Mouse (Mus musculus) limb, embryonic 14.5 days (tissue): Measurements from ENCODE around the gene Anxa6. TPM values are rescaled to one million over a fixed set of nuclear protein-coding genes. Genes with fewer than 3 reads are reported as not detected.
A peak's percentile ranks its signal among the peaks of the same experiment; 100 is the strongest.

Experiments used
- ATAC-seq: fragments of 200-750 bp; cut with Nextera tagmentation; 2 replicates; pipeline ENCODE4 v1.8.0; 2017; ENCODE audit warnings: low read depth, moderate number of reproducible peaks, moderate TSS enrichment; ENCODE audit not compliant: low FRiP score
- DNase-seq: peaks from one replicate; pipeline ENCODE4 v3.0.0-alpha.2; 2015; ENCODE audit warnings: low spot score
- H3K27ac ChIP-seq: fragments of 300-500 bp; sonication (generic); replicated peaks from 2 replicates; pipeline ENCODE4 v1.5.1; 2014; ENCODE audit warnings: low read depth, mild to moderate bottlenecking, low read length, moderate library complexity, mixed read lengths
- H3K27me3 ChIP-seq: fragments of 300-500 bp; sonication (generic); 2 replicates; pipeline ENCODE4 v1.6.1; 2014; ENCODE audit warnings: low read length, mixed read lengths; ENCODE audit not compliant: control insufficient read depth, insufficient read depth
- H3K36me3 ChIP-seq: fragments of 300-500 bp; sonication (generic); 2 replicates; pipeline ENCODE4 v1.6.1; 2014; ENCODE audit warnings: mild to moderate bottlenecking, low read length, moderate library complexity, mixed read lengths; ENCODE audit not compliant: control insufficient read depth, insufficient read depth
- H3K4me1 ChIP-seq: fragments of 300-500 bp; sonication (generic); 2 replicates; pipeline ENCODE4 v1.6.1; 2014; ENCODE audit warnings: antibody characterized with exemption, low read length, mixed read lengths; ENCODE audit not compliant: control insufficient read depth, insufficient read depth
- H3K4me2 ChIP-seq: fragments of 300-500 bp; sonication (generic); replicated peaks from 2 replicates; pipeline ENCODE4 v1.6.1; 2014; ENCODE audit warnings: low read depth, mild to moderate bottlenecking, low read length, moderate library complexity; ENCODE audit not compliant: severe bottlenecking
- H3K4me3 ChIP-seq: fragments of 300-500 bp; sonication (generic); replicated peaks from 2 replicates; pipeline ENCODE4 v1.5.1; 2014; ENCODE audit warnings: low read length
- H3K9ac ChIP-seq: fragments of 300-500 bp; sonication (generic); 2 replicates; pipeline ENCODE4 v1.6.1; 2014; ENCODE audit warnings: mild to moderate bottlenecking, low read depth, low read length, moderate library complexity; ENCODE audit not compliant: severe bottlenecking
- H3K9me3 ChIP-seq: fragments of 300-500 bp; sonication (generic); 2 replicates; pipeline ENCODE4 v1.6.1; 2016; ENCODE audit warnings: low read length; ENCODE audit not compliant: control insufficient read depth
- POLR2A ChIP-seq: fragments of 200-500 bp; IDR thresholded peaks from 2 replicates; pipeline ENCODE4 v1.8.0; 2012; ENCODE audit warnings: inconsistent platforms, mild to moderate bottlenecking, moderate library complexity, borderline replicate concordance; ENCODE audit not compliant: insufficient read depth, insufficient read length; ENCODE audit errors: extremely low read depth
- WGBS: fragments of 180-500 bp; shearing (Covaris S2); extraction: QIAGEN DNeasy Blood & Tissue Kit; methylation state at CpG from one replicate; pipeline ENCODE4 v1.1.7; 2014; 5-methylcytosine and 5-hydroxymethylcytosine counted together
- polyA plus RNA-seq, 2 experiments: library from polyadenylated mRNA; depleted of rRNA in 1 of 2; stranded (reverse) in 1 of 2; unstranded in 1 of 2; fragments of >200 nt; fragmentation: Nextera tagmentation in 1 of 2; extraction: Ambion mirVana in 1 of 2; gene quantifications; 2 replicates each; pipeline versions ENCODE4 v1.2.1 to v1.2.3; 2012 to 2014

The Anxa6 gene
- polyA plus RNA-seq, 2 experiments: 281 to 390 TPM

GRCm38 (mm10) chr11:54977385-54977937 is 55.8 kb downstream of the Anxa6 start:
- no peaks in the 10 kb centered on the region for H3K27me3 ChIP-seq
- WGBS: 41% methylated on average over 6 of the region's 6 CpGs
- TF ChIP-seq POLR2A: no peak
- H3K4me1 ChIP-seq: peaks cover 2% of the 10 kb centered on the region
- H3K36me3 ChIP-seq: peaks cover 49% of the 10 kb centered on the region
- ATAC-seq (no peak), DNase-seq (no peak)
- H3K4me2 ChIP-seq: no peak overlapping the region
- H3K9ac ChIP-seq: no peak overlapping the region
- no peak overlapping the region for H3K27ac ChIP-seq
- no peak overlapping the region for H3K4me3 ChIP-seq
- H3K9me3 ChIP-seq: no peaks in the 10 kb centered on the region

GRCm38 (mm10) chr11:54976351-54976750 is 56.9 kb downstream of the Anxa6 start:
- H3K4me1 ChIP-seq: peaks cover 2% of the 10 kb centered on the region
- no peak overlapping the region for H3K27ac ChIP-seq
- DNase-seq: no peak
- ATAC-seq: no peak
- no peaks in the 10 kb centered on the region for H3K9me3 ChIP-seq
- peaks cover 37% of the 10 kb centered on the region for H3K36me3 ChIP-seq
- no peak overlapping the region for H3K4me3 ChIP-seq
- H3K27me3 ChIP-seq: no peaks in the 10 kb centered on the region
- H3K4me2 ChIP-seq: no peak overlapping the region
- H3K9ac ChIP-seq: no peak overlapping the region
- no peak for TF ChIP-seq POLR2A
- WGBS: 89% methylated on average over 2 of the region's 2 CpGs

GRCm38 (mm10) chr11:54975756-54976155 is 57.5 kb downstream of the Anxa6 start:
- no peaks in the 10 kb centered on the region for H3K27me3 ChIP-seq
- H3K9me3 ChIP-seq: no peaks in the 10 kb centered on the region
- H3K4me2 ChIP-seq: no peak overlapping the region
- 86% methylated on average over 2 of the region's 2 CpGs for WGBS
- H3K4me3 ChIP-seq: no peak overlapping the region
- peaks cover 2% of the 10 kb centered on the region for H3K4me1 ChIP-seq
- no peak for ATAC-seq
- TF ChIP-seq POLR2A: no peak
- H3K9ac ChIP-seq: no peak overlapping the region
- no peak for DNase-seq
- H3K27ac ChIP-seq: no peak overlapping the region
- H3K36me3 ChIP-seq: peaks cover 32% of the 10 kb centered on the region

- DNase-seq (no peak), ATAC-seq (no peak)
- no peak overlapping the region for H3K9ac ChIP-seq
Observed at GRCm38 (mm10) chr11:54975340-54975739, 57.9 kb downstream of the Anxa6 start.

GRCm38 (mm10) chr11:54974639-54975038 is 58.6 kb downstream of the Anxa6 start:
- H3K27me3 ChIP-seq: no peaks in the 10 kb centered on the region
- WGBS: 87% methylated on average over 4 of the region's 4 CpGs
- no peaks in the 10 kb centered on the region for H3K9me3 ChIP-seq
- no peak overlapping the region for H3K27ac ChIP-seq
- no peak overlapping the region for H3K4me3 ChIP-seq
- no peak overlapping the region for H3K9ac ChIP-seq
- H3K4me2 ChIP-seq: no peak overlapping the region
- no peak for ATAC-seq
- peaks cover 20% of the 10 kb centered on the region for H3K36me3 ChIP-seq
- peaks cover 2% of the 10 kb centered on the region for H3K4me1 ChIP-seq
- TF ChIP-seq POLR2A: no peak
- no peak for DNase-seq

More at GRCm38 (mm10) chr11:54975340-54975739, 57.9 kb downstream of the Anxa6 start:
- H3K4me3 ChIP-seq: no peak overlapping the region
- peaks cover 27% of the 10 kb centered on the region for H3K36me3 ChIP-seq
- peaks cover 2% of the 10 kb centered on the region for H3K4me1 ChIP-seq
- H3K27me3 ChIP-seq: no peaks in the 10 kb centered on the region
- no peak overlapping the region for H3K27ac ChIP-seq
- 92% methylated on average over 5 of the region's 5 CpGs for WGBS
- no peak for TF ChIP-seq POLR2A
- H3K9me3 ChIP-seq: no peaks in the 10 kb centered on the region
- H3K4me2 ChIP-seq: no peak overlapping the region

- no peak overlapping the region for H3K4me3 ChIP-seq
- DNase-seq: peak; percentile 65
- no peak overlapping the region; the same call in 1 of the 2 replicates for H3K27ac ChIP-seq
Observed at GRCm38 (mm10) chr11:54973481-54974212, 59.6 kb downstream of the Anxa6 start.

More at GRCm38 (mm10) chr11:54973481-54974212, 59.6 kb downstream of the Anxa6 start:
- WGBS: 60% methylated on average over 8 of the region's 8 CpGs
- TF ChIP-seq POLR2A: no peak
- ATAC-seq: peak; percentile 69
- Histone ChIP-seq H3K9me3 (no peaks in the 10 kb centered on the region), H3K4me2 (no peak overlapping the region), H3K27me3 (no peaks in the 10 kb centered on the region), H3K36me3 (peaks cover 10% of the 10 kb centered on the region), H3K9ac (no peak overlapping the region), H3K4me1 (peaks cover 2% of the 10 kb centered on the region)
